Mouse (Mus musculus): ENCODE results near the gene Piezo1.

GRCm38 (mm10) chr8:122568881-122569309 is 17.8 kb upstream of the Piezo1 start:
- no peak for TF ChIP-seq POLR2A (IDR thresholded peaks at IDR 0.05; ENCODE audit: insufficient read depth, low read depth, low read length)
- no peak for TF ChIP-seq CTCF (IDR thresholded peaks at IDR 0.05)
